Mouse (Mus musculus) lung, postnatal 4 days (tissue): ENCODE results near the gene Akap2.

Experiments used
- DNase-seq, 2 experiments: peaks; one replicate each; pipeline ENCODE4 v3.0.0; 2021

Gene Akap2

DNA sequence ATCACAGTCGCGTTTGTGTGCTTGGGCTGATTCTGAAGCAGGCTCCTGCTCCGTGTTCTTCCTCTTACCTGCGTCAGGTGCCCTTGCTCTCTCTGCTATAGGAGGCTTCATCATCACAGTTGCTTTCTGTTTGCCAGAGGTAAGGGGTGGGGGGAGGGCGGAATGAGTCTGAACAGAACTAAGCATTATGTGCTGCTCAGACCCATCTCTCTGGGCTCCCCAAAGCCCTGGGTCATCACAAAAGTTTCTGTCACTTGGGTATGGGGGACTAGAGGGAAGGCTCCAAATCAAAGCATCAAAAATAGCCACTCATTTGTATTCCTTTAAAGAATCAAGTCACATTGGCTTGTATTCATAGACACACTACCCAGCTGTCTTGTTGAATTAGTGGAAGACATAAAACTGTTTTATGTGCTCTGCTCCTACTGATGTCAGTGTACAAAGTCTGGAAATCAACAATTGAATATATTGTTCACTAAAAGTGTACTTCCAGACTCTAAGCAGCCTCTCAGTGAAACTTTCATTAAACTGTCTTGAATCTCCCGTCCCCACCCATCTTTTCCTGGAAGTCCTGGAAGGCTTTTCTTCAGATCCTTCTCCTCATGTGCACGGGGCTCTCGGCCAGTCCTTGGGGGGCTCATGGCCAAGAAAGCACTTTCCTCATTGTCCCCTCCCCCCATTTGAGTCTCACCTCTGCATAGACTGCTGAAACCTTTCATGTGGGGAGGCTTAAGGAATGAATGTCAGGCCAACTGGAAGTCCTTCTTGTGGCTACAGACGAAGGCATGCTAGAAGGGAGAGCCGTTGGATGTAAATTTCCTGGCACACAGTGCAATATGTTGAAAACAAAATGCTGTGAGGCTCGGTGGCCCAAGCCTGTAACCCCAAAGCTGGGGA lies 13.6 kb upstream of the Akap2 start:
- no peak for DNase-seq

DNA sequence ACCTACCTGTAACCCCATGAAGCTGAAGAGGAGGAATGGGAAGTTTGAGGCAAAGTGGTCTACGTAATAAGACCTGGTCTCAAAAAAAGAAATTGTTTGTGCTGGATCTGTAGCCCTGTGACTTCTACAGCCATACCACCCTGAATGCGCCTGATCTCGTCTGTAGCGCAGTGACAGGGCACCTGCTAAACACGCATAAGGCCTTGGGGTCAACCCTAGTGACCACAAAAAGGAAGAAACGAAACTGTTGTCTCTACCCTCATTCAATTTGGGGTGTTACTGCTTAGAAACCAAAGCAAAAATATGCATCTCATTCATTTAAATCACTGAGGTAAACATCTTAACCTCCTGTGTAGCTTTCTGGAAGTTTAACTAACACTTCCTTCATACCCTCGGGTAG lies 12.9 kb upstream of the Akap2 start:
- DNase-seq, result no peak

DNA sequence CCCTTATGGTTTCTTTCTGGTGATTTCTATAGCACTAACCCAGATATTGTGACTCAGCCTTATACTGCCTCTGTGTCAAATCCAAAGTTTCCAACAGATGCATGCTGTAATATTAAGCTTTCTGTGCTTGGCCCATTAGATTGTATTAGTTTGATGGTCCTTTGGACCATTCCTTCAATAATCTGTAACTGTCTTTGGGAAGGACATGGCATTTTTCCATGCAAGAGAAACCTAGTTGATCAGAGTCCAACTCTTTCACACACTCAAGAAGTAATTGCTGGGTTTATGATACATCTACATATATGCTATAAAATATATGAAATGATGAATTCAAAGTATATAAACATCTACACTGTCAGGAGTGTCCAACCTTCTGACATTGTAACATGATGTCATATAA lies 1.6 kb upstream of the Akap2 start:
- no peak for DNase-seq

DNA sequence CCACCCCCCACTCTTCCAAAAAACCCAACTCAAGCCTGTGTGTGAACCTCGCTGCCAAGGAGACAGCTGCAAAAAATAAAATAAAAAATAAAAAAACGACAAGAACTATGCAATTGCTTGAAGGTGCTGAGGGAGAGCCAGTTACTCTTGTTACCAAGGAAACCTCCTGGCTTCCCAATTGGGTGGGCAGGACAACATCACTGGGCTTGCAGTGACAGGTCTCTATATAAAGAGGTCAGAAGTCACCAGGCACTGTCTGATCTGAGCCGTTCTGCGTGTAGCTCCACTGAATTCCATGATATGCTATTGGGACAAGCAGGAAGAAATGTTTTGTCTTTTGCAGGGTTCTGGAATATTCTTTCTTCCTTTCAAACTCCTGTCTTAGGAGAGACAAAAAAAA lies 722 bp upstream of the Akap2 start:
- DNase-seq, result no peak

DNA sequence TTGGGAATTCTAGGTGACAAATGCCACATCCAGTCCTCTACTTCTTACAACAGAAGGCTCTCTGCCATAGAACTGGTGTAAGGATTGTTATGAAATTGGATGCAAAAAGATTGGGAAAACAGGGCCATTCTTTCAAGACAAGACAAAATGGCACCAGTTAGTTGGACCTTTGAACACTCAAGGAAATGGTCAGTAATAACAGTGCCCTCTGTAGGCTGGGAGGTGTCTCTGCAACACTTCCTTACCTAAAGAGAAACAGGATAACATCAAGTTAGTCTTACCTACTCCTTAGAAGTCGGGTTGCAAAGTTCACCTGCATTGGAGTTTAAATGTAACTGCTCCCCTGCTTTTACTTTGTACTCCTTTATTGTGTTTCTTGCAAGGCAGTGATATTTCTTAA lies 1.9 kb downstream of the Akap2 start:
- DNase-seq, result no peak

DNA sequence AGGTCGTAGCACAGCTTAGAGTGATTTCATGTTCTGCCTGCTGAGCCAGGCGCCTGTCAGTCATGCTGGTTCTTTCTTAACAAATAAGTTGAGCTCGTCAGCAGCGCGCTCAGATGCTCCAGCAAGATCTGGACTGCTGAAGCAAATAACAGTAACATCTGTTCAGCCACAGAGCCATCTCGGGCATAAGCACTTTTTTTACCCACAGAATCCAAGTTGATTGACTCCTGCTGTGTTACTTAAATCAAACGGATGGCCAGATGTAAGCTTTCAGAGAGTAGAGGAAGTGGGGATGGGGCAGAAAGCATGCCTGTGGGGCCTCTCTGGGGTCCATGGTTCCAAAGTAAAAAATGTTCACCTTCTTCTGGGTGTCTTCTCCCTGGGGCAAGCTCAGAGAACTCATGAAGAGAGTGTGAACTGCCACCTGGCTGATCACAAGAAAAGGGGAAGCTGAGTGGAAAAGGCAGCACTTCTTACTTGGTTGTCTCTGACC lies 3.5 kb downstream of the Akap2 start:
- DNase-seq, result peak; percentile 16 to 65

DNA sequence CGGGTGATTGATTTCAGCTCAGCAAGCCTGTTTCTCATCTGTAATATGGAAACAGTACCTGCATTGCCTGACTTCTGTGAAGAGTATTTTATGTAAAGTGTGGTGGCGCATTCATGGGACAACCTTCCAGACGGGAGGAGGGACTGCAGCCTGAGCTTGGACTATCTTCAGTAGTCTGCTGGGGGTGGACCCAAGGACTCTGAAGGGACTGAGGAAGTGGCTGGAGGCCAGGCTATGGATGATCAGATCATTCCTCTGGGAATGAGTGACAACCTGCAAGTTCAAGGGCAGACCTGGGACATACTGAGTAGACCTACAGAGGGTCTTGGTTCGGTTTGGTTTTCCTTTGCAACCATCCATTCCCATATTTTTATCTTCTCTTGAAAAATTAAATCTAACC lies 4.8 kb downstream of the Akap2 start:
- no peak for DNase-seq

DNA sequence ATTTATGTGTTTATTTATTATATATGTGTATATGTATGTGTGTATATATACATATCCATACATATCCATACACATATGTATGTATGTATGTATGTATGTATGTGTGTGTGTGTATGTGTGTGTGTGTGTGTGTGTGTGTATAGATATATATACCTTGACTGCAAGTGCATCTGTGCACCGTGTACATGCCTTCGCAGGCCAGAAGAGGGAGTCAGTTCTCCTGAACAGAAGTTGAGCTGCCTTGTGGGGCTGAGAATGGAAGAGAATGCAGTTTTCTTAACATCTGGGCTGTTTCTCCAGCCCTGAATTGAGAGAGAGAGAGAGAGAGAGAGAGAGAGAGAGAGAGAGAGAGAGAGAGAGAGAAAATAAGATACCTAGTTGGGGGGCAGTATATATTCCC lies 6.2 kb downstream of the Akap2 start:
- DNase-seq, result no peak

DNA sequence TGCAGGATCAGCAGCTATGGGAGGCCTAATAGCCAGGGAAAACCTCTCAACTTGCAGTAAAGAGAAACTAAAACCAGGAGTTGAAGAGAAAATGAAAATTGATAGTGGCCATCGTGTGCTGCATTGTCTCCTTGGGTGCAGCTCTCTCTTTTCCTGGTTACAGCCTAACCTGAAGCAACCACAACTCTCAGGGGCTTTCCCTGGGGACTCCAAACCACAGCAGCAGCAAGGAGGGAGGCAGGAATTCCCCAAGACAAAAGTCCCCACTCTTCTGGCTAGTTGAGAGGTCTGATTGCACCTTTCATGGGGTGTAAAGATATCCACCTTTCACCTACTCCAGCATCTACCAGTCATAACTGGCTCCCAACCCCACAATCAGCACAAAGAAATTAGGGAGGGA lies 8.1 kb downstream of the Akap2 start:
- no peak for DNase-seq

DNA sequence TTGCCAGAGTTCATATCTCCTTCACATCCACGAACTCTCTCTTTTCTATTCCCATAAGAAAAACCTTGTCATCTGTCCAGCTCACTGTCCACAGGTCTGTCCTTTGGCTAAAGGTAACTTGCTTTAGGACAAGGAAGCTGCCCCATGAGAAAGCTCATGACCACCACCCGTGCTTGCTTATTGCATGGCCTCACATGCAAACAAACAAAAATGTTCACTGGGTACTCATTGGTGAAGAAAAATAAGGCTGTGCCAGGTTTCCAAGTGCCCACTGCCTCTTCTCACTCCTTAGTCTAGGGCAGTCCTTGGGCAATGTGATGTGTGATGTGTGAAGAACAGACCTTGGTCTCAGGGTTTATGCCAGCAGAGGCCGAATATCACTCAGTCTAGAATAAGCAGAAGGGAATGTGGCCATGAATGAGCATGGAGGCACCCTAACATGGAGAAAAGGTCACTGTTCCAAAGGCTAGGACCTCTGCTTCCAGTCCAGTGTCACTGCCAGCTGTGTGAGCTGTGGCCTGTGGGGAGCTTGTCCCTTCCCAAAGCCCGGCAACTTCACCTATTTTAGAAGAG lies 11.2 kb downstream of the Akap2 start:
- no peak for DNase-seq

DNA sequence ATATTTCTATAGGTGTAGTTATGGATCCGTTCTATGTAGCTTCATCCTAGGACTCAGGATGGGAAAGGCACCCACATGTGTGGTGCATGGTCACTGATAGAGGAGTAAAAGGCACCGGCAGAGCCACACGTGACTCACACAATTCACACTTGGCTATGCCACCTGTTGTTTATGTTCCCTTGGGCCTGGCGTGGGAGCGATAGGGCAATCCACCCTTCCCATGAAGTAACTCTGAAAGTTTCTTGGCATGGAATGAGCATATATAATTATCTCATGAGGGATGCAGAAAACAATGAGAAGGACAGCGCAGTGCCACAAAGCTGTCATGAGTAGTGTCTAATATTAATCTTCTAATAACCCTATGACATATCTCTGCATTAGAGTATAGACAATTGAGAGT lies 12.6 kb downstream of the Akap2 start:
- DNase-seq, result peak in 1 of 2 experiments; percentile 54

DNA sequence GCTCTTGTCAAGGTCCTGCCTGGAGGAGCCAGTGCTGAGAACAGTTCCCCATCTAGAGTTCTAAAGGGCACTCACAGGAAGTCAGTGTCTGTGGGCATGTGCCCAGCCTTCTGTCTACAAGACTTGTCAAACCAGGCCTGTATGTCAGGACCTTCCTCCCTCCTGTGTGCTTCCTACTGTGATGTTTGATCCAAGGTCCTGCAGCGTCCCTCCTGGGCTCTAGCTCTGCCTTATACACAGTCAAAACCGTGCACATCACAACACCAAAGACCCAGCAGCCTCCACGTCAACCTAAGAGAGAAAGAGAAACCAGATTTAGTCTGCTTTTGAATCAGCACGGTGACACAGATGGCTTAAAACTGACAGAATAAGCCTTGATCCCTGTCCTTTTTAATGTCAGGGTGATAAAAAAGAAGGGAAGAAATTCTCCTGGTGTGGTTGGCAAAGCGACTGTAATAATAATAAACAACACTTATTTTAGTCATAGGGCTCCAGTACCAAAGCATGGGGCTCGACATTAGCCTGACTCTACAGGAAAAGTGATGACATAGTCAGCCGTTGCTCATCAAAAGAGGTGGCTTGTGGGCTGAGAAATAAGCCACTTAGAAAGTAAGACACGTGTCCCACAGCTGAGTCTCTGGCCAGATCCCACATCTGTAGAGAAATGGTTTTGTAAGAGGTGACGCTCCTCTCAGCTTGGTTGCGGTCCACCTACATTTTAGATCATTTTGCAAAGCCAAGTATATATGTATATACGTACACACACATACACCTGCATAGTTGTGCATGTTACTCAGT lies 13.5 kb downstream of the Akap2 start:
- peak in 1 of 2 experiments; percentile 15 for DNase-seq

DNA sequence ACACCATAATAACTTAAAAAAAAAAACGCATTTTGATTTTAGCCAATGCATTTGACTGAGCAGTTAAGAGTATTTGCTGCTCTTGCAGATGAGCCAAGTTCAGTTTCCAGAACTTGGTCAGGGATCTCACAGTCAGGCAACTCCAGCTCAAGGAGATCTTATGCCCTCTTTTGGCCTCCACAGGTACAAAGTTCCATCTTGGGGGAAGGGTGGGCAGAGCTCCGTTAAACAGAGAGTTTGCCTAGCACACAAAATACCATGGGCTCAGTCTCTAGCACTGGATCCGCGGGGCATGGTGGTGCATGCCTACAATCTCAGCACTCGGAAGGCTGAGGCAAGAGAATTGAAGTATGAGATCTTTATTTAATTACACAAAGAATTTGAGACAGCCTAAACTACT lies 14.9 kb downstream of the Akap2 start:
- no peak for DNase-seq

DNA sequence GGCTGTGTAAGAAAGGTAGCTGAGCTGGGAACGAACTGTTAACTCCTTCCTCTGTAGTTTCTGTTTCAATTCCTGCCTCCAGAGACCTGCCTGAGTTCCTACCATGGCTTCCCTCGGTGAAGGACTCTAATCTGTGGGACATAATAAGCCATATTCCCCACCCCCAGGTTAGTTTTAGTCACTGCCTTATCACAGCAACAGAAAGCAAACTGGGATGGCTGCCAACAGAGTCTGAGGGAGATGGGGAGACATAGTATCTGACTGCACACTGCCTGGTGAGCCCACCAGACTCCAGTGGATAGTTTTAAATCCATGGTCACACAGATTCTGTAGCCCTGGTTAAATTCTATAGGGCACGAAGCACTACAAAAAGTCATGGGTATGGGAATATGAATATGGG lies 16.0 kb downstream of the Akap2 start:
- DNase-seq, result no peak

DNA sequence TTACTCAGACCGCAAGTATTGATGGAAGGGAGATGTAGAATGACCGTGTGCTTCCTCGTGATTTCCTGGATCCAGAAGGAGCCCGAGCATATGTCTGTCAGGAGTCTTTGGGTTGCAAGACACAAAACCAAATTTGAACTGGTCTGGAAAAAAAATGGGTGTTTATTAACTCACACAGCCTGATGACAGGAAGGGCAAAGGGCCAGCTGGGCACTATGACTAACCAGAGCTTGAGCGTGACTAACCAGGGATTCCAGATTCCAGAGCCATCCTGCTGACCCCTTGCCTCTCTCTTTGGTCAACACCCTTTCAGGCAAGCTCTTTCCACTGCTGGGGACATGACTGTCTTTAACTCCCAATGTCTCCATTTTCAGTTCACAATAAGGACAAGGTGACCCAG lies 18.0 kb downstream of the Akap2 start:
- DNase-seq, result no peak

DNA sequence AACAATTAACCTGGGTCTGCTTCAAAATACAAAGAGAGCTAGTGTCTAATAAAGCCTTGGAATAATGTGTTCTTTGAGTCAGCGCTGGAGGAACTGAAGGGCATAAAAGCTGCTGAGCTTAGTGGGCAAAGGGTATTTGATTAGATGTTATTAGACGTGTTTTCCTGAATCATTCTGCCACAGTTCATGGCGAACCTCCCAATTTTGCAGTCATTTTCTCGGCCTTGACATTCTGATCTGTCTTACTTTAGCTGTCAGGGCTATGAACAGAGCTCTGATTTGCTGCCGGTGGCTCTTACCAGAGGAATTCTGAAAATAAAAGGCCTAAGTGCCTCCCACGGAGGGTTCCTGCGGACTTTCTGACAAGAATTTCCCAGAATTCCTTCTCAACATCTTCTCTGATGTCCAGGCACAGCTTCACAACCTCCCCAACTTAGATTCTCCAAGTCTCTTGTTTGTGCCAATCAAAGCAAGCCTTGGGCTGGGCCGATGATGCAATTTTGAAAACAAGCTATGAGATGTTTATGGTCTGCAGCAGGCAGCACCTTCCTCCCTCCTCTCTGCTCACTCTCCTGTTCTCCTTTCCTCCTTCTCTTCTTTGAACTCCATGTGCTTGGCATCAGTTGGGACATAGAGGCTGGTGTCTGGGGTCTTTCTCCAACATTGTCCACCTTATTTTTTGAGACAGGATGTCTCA lies 21.5 kb downstream of the Akap2 start:
- no peak for DNase-seq

DNA sequence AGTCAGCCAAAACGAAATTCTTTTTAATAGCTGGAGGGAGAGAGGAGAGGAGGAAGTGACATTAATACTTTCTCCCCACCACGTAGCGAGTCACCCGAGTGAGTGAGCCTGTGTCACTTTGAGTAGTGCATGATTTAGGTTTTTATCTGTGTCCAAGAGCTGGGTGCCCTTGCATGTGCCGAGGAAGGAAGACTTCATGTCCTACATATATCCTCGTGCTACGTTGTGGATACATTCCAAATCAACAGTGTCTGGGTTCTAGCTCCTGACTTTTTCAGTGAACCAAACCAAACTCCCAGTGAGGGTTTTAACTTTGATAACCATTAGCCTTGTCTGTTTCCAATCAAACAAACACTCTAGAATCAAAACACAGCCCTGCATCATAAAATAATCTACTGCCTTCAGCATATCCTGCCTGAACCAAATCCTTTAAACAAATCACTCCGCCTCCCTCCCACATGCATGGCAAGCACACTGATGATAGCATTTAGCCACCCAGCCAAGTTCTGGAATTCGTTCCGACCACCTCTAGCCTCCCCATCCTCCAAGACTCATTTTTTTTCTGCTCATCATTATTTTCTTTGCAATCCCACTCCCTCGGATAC lies 26.0 kb downstream of the Akap2 start:
- DNase-seq, result no peak

DNA sequence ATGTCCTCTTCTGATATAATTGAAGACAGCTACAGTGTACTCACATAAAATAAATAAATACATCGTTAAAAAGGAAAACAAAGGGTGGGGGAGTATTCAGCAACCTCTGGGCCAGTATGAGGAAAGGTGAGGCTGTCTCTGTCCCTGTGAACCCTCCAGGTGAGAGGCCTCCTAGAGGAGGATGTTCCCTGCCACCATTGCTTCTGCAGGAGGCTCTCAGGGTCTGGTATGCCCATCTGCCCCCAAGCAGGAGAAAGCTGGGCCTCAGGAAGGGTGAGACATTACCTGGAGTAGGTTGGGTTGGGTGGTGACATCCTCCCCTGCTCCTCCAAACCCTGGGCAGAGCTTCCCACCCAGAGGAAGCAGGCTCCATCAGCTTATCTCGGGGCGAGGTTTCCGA lies 33.2 kb downstream of the Akap2 start:
- DNase-seq, result no peak

DNA sequence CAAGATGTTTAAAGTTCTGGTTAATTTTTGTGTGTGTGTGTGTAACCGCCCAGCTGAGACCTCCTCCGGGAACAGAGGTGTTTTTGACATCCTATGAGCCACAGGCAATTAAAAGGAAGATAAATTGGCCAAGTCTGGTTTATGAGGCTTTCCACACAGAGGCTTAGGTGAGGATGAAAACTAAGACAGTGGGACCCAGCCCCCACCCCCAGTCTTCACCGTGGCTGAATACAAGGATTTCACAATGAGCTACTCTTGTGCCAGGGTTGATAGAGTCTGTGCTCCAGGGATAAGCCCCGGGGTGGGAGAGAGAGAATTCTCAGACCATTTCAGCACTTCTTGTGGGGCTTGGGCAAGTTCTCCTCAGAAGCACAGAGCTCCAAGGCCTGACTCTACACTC lies 33.6 kb downstream of the Akap2 start:
- DNase-seq, result no peak

DNA sequence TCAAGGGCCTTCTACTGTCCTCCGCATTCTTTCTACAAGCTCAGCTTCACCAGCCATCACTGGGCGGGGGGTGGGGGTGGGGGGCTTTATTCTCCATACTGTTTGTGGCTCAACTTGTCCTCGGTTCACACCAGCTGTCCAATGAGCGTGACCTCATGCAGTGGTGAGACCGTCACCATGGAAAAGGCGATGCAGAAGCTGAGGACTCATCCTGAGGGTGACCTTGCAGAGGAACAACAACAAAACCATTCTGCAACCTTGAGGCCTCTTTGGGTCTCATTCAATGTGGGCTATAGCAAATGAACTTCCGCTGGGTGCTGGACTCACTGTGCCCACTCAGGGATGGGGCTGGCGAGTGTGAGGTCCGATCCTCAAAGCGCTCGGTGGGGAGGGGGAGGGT lies 34.1 kb downstream of the Akap2 start:
- DNase-seq, result no peak

DNA sequence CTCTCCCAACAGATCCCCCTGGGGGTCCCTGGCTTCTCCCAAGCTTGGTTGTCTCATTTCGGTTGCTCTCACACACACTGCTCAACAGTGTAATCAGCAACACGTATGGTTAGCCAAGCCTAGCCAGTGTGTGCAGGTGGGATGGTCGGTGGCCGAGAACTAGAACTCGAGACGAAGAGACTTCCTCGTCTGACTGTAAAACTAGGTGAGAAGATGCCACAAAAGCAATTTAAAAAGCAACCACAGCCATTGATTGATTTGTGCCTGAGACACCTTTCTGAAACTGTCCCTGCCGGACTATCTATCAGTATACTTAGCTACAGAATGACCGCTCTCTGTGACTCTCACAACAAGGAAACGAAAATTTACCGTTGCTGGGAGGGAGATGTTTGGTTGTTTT lies 37.6 kb downstream of the Akap2 start:
- DNase-seq, result no peak

DNA sequence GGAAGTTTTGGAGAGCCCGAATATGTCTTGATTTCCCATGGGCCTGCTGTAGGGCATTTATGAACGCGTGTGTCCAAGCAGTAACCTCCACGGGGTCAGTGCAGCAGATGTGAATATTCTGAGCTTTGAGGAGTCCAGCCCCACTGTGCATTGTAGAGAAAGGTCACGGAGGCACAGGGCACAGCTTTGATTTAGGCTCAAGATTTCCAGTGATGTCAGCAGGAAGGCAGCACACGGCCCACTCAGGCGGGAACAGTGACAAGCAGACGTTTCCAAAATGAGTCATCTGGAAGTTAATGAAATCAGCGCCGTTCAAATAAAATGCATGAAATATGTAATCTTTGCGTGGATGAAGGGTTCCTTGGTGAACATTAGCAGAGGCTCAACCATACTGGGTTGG lies 40.5 kb downstream of the Akap2 start:
- no peak for DNase-seq

DNA sequence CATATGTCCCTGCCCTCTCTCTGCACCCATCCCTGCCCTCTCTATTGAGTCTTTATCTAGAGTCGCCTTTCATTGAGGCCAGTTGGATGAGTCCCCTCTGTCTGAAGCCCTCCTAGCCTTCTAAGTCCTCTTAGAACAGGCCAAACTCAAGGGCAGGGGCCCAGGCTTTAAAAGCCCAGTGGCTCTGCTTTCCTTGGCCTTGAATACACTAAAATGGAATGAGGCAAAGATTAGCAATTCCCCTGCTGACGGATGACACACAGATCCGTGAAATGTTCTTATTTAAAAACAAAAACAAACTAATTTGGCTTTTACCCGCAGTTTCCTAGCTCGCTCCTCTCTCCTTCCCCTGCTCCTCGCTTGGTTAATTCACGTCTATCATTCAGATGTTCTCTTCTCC lies 45.0 kb downstream of the Akap2 start:
- DNase-seq, result no peak
